In the genomic region with DNA sequence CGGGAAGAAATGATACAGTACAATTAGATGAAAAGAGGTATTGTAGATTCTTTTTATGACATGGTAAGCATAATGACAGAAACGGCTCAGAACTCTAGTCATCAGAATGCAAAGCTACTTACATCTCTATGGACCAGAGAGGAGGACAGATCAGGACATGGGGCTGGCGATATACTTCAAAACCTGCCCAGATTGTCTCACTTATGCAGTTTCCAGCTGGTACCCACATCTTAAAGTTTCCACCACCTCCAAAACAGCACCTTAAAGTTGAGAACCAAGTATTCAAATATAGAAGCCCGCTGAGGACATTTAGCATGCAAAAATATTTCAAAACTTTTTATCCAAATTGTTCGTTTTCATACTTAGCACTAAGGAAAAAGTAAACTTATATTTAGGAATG, we compare ENCODE assay signal across 14 mouse cellular contexts.
"Had no signal": no experiment of that assay in that cellular context is flagged by ENCODE, and none has a peak within 500 bp of the region (broad histone marks: within the 10 kb centered on the region; RNA-seq: fewer than 3 reads in every experiment).

No protein-coding gene starts in this region.

- DNase-seq: lung, adult 18-20 months; lung, postnatal 14 days; lung, postnatal 36 days; right cerebral cortex, postnatal 14 days; thymus, adult 18-20 months; thymus, postnatal 14 days; thymus, postnatal 36 days had no signal

- H3K4me3 ChIP-seq: lung, embryonic 15.5 days; megakaryocyte, embryonic 14.5 days; midbrain, embryonic 13.5 days; midbrain, embryonic 15.5 days; neural tube, embryonic 12.5 days; stomach, embryonic 15.5 days had no signal

- H3K4me1 ChIP-seq: lung, embryonic 15.5 days; megakaryocyte, embryonic 14.5 days; midbrain, embryonic 13.5 days; midbrain, embryonic 15.5 days; neural tube, embryonic 12.5 days; stomach, embryonic 15.5 days had no signal

- ATAC-seq: lung, postnatal 0 days; midbrain, embryonic 13.5 days; midbrain, embryonic 15.5 days had no signal
